Mouse (Mus musculus): ENCODE data around the gene Gorasp2. TPM values are rescaled to one million over a fixed set of nuclear protein-coding genes. Genes with fewer than 3 reads are reported as not detected.

Gene Gorasp2
- polyA plus RNA-seq (2012; rRNA removed): 20.9 and 24.5 TPM in 2 replicates

DNA sequence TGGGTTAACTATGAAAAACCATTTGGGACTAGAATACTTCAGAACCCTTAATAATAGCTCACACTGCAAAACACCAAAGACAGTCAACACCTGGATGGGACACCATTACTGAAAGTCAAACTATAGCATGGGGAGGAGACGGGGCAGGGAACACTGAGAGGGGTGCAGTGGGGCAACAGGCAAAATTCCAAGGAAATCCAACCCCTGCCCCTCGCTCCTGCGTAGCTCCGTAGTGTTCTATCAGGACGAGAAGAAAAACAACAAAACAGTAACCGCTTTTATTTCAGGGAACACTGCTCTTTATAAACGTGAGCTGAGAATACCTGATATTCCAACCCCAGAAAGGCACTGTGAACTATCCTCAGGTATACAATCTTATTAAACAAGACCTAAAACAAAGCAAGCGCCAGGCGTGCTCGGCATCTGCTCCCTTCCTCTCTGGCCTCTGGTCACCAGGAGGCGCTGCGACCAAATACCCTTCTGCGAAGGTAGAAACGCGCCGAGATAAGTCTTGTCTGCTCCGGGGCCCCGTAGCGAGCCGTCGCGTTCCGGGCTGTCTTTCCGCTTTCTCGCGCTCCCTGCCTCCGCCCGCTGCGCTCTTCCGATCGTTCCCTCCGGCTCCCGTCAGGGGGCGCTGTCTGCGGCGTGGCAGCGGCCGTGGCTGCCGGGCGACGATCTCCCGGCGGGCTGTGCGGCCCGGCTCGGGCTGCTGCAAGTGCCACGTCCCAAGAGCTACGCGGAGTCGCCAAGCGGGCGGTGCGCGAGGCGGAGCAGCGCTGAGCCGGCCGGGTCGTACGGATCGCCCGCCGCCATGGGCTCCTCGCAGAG is at the start of gene Gorasp2:
Gene Gorasp2, plus strand, starts transcription at position 690 of the 828 bp plus-strand sequence.

DNA sequence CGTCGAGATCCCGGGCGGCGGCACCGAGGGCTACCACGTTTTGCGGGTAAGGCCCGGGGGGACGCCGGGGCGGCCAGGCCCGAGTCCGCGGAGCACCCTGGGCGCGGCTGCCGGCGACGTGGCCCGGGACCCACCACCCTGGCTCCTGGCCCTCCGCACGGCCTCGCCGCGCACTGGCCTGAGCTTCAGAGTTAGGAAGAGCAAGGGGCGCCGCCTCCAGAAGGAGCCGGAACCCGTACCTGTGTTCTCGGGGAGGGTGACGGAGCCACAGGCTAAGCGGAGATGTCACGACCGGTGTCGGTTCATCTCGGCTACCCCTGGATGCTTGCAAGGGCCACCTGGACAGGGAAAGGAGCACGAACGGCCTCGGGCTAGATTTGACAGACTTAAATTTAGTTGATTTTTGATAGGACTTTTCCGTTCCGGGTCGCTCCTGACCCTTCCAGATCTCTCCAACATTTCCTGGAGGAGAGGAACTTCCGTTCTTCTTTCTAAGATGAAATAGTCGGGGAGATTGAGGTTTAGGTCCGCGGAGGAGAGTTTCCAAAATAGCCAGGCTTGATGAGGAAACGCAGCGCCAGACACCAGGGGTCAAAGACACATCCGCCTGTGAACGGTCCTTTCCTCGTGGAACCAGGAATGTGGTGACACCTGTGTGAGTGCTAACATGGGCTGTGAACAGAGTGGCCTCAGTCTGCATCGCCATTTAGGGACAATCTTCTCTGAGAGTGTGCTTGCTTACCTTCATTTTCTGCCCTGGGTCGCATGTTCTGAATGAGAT is 529 bp downstream of the Gorasp2 start, which contains the start of gene Gm26558:
Gene Gm26558, minus strand, starts transcription at position 394 of the 781 bp plus-strand sequence.

Other genes with a start within 250 kb of the Gorasp2 start
- 0.10 and 0.12 TPM in 2 replicates for gene Sp5, start 186.7 kb upstream of the Gorasp2 start, polyA plus RNA-seq (2012; rRNA removed)
- gene Erich2, start 152.8 kb upstream of the Gorasp2 start, polyA plus RNA-seq (2012; rRNA removed): 0.11 TPM in 1 of 2 replicates, not detected in the other
- 0.03 TPM in 2 replicates for gene Gad1, start 108.5 kb upstream of the Gorasp2 start, polyA plus RNA-seq (2012; rRNA removed)
- 0.09 and 0.16 TPM in 2 replicates for gene Gm26558, start 532 bp downstream of the Gorasp2 start, polyA plus RNA-seq (2012; rRNA removed)
- 25.7 and 28.0 TPM in 2 replicates for gene Tlk1, start 164.2 kb downstream of the Gorasp2 start, polyA plus RNA-seq (2012; rRNA removed)

All from liver, embryonic 14 days (tissue).